Mouse (Mus musculus): ENCODE data around the gene Cdk2ap1.

DNA sequence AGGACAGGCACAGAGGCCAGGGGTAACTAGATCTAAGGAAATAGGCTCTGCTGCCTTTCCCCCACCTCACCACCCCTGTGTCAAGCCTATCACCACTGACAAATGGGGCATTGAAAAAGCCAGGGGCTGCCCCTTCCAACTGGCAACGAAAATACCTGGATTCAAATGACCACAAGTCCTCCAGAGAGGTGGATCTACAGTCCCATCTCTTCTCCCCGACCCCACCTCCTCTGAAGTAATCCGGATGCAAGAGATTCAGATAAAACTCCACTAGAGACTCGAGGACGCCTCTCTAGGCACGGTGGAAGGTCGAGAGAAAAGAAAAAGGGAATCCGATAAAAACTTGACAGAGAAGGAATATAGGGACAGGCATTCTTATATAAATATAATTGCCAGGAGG is 36.1 kb downstream of the Cdk2ap1 start:
- TF ChIP-seq CTCF (IDR thresholded peaks at IDR 0.05; ENCODE audit: low read depth, low read length) (no peak), POLR2A (IDR thresholded peaks at IDR 0.05; ENCODE audit: borderline replicate concordance, low read depth, low read length) (no peak)

Measured in bone marrow macrophage, adult 2 months (primary cell).